Mouse (Mus musculus): ENCODE measurements around the gene Sipa1l2. TPM values are rescaled to one million over a fixed set of nuclear protein-coding genes. Genes with fewer than 3 reads are reported as not detected.

Gene Sipa1l2
- total RNA-seq, 2 experiments from 2014 or later: 47.6 to 52.7 TPM

DNA sequence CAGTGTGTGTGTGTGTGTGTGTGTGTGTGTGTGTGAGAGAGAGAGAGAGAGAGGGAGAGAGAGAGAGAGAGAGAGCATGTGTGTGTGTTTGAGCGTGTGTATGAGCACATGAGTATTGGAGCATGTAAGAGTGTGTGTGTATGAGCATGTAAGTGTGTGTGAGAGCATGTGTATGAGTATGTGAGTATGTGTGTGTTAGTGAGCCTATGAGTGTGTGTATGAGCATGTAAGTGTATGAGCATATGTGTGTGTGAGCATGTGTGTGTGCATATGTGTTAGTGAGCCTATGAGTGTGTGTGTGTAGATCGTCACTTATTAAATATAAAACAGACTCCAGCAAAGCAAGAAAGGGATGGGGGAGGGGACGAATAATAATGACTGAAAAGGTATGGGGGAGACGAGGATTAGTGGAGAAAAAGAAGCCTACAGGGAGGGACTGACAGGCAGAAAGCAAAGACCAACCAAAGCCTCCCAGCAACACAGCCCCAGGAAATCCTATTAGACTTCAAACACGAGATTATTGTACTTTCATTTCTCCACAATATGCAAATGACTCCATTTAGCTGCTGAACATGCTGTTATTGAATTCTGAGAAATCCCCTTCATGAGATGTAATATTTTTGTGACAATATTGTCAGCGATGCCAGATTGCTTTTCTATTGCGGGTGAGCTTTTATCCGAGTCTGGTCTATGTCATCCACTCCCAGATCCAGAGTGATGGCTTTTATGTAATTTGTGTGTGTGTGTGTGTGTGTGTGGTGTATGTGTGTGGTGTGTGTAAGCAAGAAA lies 193.8 kb downstream of the Sipa1l2 start:
- DNase-seq (ENCODE audit: low spot score in 2 of 2): no peak

DNA sequence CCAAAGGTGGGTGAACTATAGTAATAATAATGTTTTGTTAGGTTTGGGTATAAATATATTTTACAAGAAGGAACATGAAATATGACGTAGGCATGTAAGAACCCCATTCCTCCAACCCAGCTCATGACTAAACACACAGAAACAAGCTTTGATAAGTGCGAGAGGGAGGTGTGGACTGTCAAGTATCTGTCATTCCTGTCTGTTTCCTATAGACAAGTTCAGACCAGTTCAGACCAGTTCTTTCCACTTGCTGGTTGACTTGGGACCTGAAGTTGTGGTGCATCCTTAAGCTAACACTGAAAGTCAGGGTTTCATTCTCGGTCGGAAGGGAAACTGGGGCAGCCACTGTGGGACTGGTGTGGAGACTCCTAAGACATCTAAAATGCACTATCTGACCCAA lies 197.0 kb downstream of the Sipa1l2 start:
- DNase-seq (ENCODE audit: low spot score in 2 of 2): no peak

DNA sequence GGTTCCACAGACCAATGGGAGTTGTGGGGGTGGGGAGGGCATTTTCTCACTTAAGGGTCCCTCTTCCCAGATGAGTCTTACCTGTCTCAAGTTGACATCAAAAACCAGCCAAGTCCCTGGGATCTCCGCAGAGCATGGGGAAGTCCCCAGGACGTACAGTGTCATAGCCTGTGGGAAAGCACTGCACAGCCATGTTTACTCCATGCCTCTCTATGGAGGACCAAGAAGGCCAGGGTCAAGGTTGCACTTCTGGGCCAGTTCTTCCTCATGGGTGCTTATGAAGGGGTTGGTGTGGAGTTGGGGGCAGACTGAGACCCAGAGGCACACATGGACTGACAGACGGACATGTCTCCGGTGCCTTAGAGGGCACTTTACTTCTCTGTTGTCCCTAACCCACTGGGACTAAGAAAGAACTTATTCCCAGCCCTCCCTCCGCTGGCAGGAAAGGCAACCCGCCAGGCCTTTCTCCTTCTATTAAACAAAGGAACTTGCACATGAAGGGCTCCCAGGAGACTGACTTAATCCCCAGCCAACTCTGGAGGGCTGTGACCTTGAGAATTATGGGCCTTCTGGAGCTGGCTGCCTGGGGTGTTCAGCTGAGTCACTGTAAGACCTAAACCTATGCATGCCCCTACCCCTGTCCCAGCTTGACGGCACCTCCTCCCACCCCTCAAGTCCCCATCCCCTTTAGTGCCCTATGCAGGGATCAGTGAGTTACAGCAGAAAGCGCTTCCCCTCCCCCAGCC lies 199.9 kb downstream of the Sipa1l2 start:
- DNase-seq (ENCODE audit: low spot score in 2 of 2): no peak

DNA sequence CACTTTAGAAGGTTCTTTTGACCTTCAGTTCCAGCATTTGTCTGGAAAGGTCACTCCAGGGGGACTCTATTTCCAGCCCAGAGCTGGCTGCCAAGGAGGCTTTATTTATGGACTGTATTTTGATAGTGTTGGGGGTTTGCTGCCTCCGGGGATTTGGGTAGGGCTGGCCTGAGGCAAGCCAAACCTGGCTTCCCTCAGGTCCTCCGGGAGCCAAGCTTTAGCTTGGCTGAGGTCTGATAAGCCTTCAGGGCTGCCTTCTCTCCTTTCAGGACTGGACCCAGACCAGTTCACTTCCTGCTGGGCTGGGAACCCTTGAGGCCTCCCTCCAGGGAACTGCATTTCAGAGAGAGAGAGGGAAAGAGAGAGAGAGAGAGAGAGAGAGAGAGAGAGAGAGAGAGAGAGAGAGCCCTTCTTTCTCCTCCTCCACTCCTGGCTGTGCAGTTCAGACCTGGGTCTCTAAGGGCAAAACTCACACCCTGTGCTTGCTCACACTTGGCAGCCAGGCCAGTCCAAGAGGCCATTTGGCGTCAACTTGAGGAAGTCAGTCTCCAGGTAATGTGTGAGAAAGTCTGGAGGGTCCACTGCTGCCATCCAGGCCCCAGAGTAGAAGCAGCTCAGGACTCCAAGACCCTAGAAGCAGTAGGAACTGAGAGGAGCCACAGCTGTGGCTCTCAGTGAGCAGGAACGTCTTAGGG lies 201.1 kb downstream of the Sipa1l2 start:
- DNase-seq (ENCODE audit: low spot score in 2 of 2): no peak

Other genes with a start within 250 kb of the Sipa1l2 start
- gene Map10, start 100.0 kb upstream of the Sipa1l2 start, total RNA-seq (2021): 1 to 10 TPM; 5.5 to 6.2 TPM
- 10 to 100 TPM; 22.5 to 24.4 TPM for gene Ntpcr, start 160.2 kb upstream of the Sipa1l2 start, total RNA-seq (2021)

Measured in adrenal gland, postnatal 4 days (tissue).